Mouse (Mus musculus) testis, adult 2 months (tissue): ENCODE measurements around the gene Sec24b.

Experiments used
- CTCF ChIP-seq: fragments of 200-500 bp; IDR thresholded peaks from 2 replicates; pipeline ENCODE4 v1.5.1; 2012; ENCODE audit warnings: low read depth, mild to moderate bottlenecking, inconsistent platforms, low read length, moderate library complexity; ENCODE audit not compliant: control insufficient read depth, insufficient read depth, insufficient replicate concordance
- POLR2A ChIP-seq: fragments of 200-500 bp; IDR thresholded peaks from 2 replicates; pipeline ENCODE4 v1.6.1; 2012; ENCODE audit warnings: low read depth, mild to moderate bottlenecking, inconsistent platforms, low read length, moderate library complexity; ENCODE audit not compliant: control insufficient read depth

- no peak for TF ChIP-seq CTCF
- no peak for TF ChIP-seq POLR2A
These were observed 79.6 kb downstream of the Sec24b start for GRCm38 (mm10) chr3:129981756-129982155.
